Mouse (Mus musculus) embryonic fibroblast, embryonic 13.5 days (primary cell): ENCODE measurements around the gene Tomm22.

Experiments used
- CTCF ChIP-seq: IDR thresholded peaks from 2 replicates; pipeline ENCODE4 v1.5.1; 2011; ENCODE audit warnings: mild to moderate bottlenecking, control low read depth, low read length, moderate library complexity, borderline replicate concordance; ENCODE audit not compliant: insufficient read depth
- POLR2A ChIP-seq: IDR thresholded peaks from 2 replicates; pipeline ENCODE4 v1.6.1; 2011; ENCODE audit warnings: low read depth, mild to moderate bottlenecking, control low read depth, low read length, moderate library complexity

DNA sequence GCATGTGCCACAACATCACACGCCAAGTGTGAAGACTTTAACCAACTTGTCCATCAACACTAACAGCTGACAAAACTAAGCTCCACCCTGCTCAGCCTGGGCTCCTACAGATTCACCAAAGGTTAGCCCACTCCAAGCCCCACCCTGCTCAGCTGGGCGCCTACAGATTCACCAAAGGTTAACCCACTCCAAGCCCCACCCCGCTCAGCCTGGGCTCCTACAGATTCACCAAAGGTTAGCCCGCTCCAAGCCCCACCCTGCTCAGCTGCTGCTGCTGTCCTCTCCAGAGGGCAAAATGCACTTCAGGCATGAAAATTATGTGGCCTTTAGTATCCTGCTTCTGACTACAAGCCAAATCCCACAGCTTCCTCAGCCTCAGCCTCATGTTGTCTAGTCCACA is 11.3 kb downstream of the Tomm22 start:
- TF ChIP-seq CTCF, result no peak
- TF ChIP-seq POLR2A, result no peak
